Mouse (Mus musculus) heart, postnatal 36 days (tissue): ENCODE measurements around the gene Gm28048. TPM values are rescaled to one million over a fixed set of nuclear protein-coding genes. Genes with fewer than 3 reads are reported as not detected.
A peak's percentile ranks its signal among the peaks of the same experiment; 100 is the strongest.

Experiments
- DNase-seq, 2 experiments: peaks; one replicate each; pipeline ENCODE4 v3.0.0; 2021 to 2022
- intact Hi-C: fragments of 180-260 bp; cut with DNase I; formaldehyde crosslinking; loops from one replicate; pipeline ENCODE4 v1.15.1; 2025
- total RNA-seq, 2 experiments: library from RNA; stranded (reverse); gene quantifications; 2 replicates each; pipeline ENCODE4 v1.2.3; 2021

Gm28048 gene
- total RNA-seq, 2 experiments from 2014 or later = 4.4 to 5.2 TPM

GRCm38 (mm10) chr11:22865635-22866246, 116.1 kb downstream of the Gm28048 start:
- DNase-seq = no peak
- intact Hi-C loops = no loop called here

GRCm38 (mm10) chr11:22864305-22865060, 117.4 kb downstream of the Gm28048 start:
- intact Hi-C loops = no loop called here
- no peak for DNase-seq

GRCm38 (mm10) chr11:22863581-22863980, 118.3 kb downstream of the Gm28048 start:
- intact Hi-C loops = no loop called here
- no peak for DNase-seq

- intact Hi-C loops = no loop called here
- no peak for DNase-seq
These were observed 120.6 kb downstream of the Gm28048 start for GRCm38 (mm10) chr11:22861315-22861714.

- intact Hi-C loops = no loop called here
- DNase-seq = peak in 1 of 2 experiments; percentile 58
These were observed 121.3 kb downstream of the Gm28048 start, which contains the start of gene B3gnt2 for GRCm38 (mm10) chr11:22860335-22861227. Gene B3gnt2 (minus strand): TSS chr11:22860961.

GRCm38 (mm10) chr11:22859633-22860334, 122.1 kb downstream of the Gm28048 start:
- intact Hi-C loops = loop anchor here (2.0 to 10.0 kb wide), 5 partner anchors 98 to 445 kb away; partner anchors contain the start of genes Usp34 and Zrsr1
- peak; percentile 88 to 94 for DNase-seq

GRCm38 (mm10) chr11:22859301-22859632, 122.6 kb downstream of the Gm28048 start:
- intact Hi-C loops = loop anchor here (2.0 to 10.0 kb wide), 5 partner anchors 98 to 446 kb away; partner anchors contain the start of genes Usp34 and Zrsr1
- DNase-seq = peak in 1 of 2 experiments; percentile 40

- intact Hi-C loops = loop anchor here (2.0 to 10.0 kb wide), 5 partner anchors 99 to 446 kb away; partner anchors contain the start of genes Usp34 and Zrsr1
- DNase-seq = no peak
These were observed 123.2 kb downstream of the Gm28048 start for GRCm38 (mm10) chr11:22858441-22859300.

- intact Hi-C loops = loop anchor here (2.0 to 10.0 kb wide), 5 partner anchors 99 to 447 kb away; partner anchors contain the start of genes Usp34 and Zrsr1
- DNase-seq = no peak
These were observed 124.0 kb downstream of the Gm28048 start for GRCm38 (mm10) chr11:22857705-22858440.

- no peak for DNase-seq
- intact Hi-C loops = loop anchor here (5.0 to 10.0 kb wide), 4 partner anchors 100 to 448 kb away; partner anchors contain the start of genes Usp34 and Zrsr1
These were observed 124.7 kb downstream of the Gm28048 start for GRCm38 (mm10) chr11:22857106-22857704.

- no peak for DNase-seq
- intact Hi-C loops = loop anchor here (5.0 to 10.0 kb wide), 4 partner anchors 101 to 448 kb away; partner anchors contain the start of genes Usp34 and Zrsr1
These were observed 125.4 kb downstream of the Gm28048 start for GRCm38 (mm10) chr11:22856371-22856965.

GRCm38 (mm10) chr11:22854571-22854970, 127.3 kb downstream of the Gm28048 start:
- DNase-seq = no peak
- intact Hi-C loops = loop anchor here (10.0 kb wide), 1 partner anchor 450 kb away; the partner anchor contains the start of gene Usp34

- no peak for DNase-seq
- intact Hi-C loops = loop anchor here (10.0 kb wide), 1 partner anchor 451 kb away; the partner anchor contains the start of gene Usp34
These were observed 128.3 kb downstream of the Gm28048 start for GRCm38 (mm10) chr11:22853477-22854157.

GRCm38 (mm10) chr11:22852510-22852909, 129.4 kb downstream of the Gm28048 start:
- intact Hi-C loops = loop anchor here (10.0 kb wide), 1 partner anchor 452 kb away; the partner anchor contains the start of gene Usp34
- no peak for DNase-seq

- intact Hi-C loops = loop anchor here (10.0 kb wide), 1 partner anchor 453 kb away; the partner anchor contains the start of gene Usp34
- DNase-seq = no peak
These were observed 130.5 kb downstream of the Gm28048 start for GRCm38 (mm10) chr11:22851416-22851815.

- intact Hi-C loops = loop anchor here (10.0 kb wide), 1 partner anchor 455 kb away; the partner anchor contains the start of gene Usp34
These were observed 131.8 kb downstream of the Gm28048 start for GRCm38 (mm10) chr11:22850077-22850476.

More at GRCm38 (mm10) chr11:22850077-22850476, 131.8 kb downstream of the Gm28048 start:
- no peak for DNase-seq
